24 mouse cellular contexts compared by ENCODE assay signal in the genomic region with DNA sequence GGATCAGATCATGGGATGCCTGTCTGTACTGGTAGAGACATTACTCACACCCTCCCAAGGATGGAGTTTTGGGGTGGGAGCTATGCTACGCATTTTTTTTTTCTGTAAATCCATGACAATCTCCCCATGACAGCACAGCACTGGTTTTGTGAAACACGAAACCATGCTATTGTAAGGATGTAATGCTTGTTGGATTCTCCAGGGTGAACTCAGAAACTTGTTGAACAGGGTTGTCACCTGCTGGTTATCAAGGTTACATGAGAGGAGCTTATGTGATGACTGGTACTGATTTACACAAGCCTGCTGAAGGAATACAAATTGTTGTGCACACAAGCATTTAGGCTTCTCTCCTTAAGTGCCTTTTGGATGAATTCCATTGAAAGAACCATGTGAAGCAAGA.
DNase-seq lines count a peak whose midpoint lies in the region; ATAC-seq and TF ChIP-seq lines count a peak whose summit lies in the region.
"Had no signal": no experiment of that assay in that cellular context is flagged by ENCODE, and none has a peak within 500 bp of the region (broad histone marks: within the 10 kb centered on the region; RNA-seq: fewer than 3 reads in every experiment).

No protein-coding gene starts in this region.

- no peaks in the 10 kb centered on the region for H3K9me3 ChIP-seq in kidney, embryonic 15.5 days (replicated peaks)
- no peaks in the 10 kb centered on the region for H3K9me3 ChIP-seq in embryonic facial prominence, embryonic 15.5 days (replicated peaks)
- no peaks in the 10 kb centered on the region for H3K9me3 ChIP-seq in intestine, postnatal 0 days (ENCODE audit: control insufficient read depth)
- H3K9me3 ChIP-seq: embryonic facial prominence, embryonic 12.5 days; forebrain, embryonic 10.5 days; forebrain, embryonic 12.5 days had no signal

- no peak overlapping the region for H3K9ac ChIP-seq in kidney, embryonic 15.5 days
- no peak overlapping the region for H3K9ac ChIP-seq in embryonic facial prominence, embryonic 15.5 days
- H3K9ac ChIP-seq in intestine, postnatal 0 days (ENCODE audit: low read depth, low read length), result no peak overlapping the region
- H3K9ac ChIP-seq: embryonic facial prominence, embryonic 12.5 days; forebrain, embryonic 12.5 days had no signal

- no peak overlapping the region for H3K4me3 ChIP-seq in kidney, embryonic 15.5 days (replicated peaks)
- no peak overlapping the region for H3K4me3 ChIP-seq in embryonic facial prominence, embryonic 15.5 days (replicated peaks)
- H3K4me3 ChIP-seq in intestine, postnatal 0 days (ENCODE audit: low read depth, low read length), result no peak overlapping the region
- H3K4me3 ChIP-seq: embryonic facial prominence, embryonic 12.5 days; erythroblast, embryonic 14.5 days; forebrain, embryonic 10.5 days; forebrain, embryonic 12.5 days had no signal

- peak overlapping the region; percentile 13; the same call in 1 of the 2 replicates for H3K27ac ChIP-seq in kidney, embryonic 15.5 days
- H3K27ac ChIP-seq in embryonic facial prominence, embryonic 15.5 days (replicated peaks), result peak overlapping the region; percentile 45; the same call in 1 of the 2 replicates
- H3K27ac ChIP-seq in intestine, postnatal 0 days (ENCODE audit: low read depth, low read length), result no peak overlapping the region
- H3K27ac ChIP-seq: forebrain, embryonic 10.5 days; forebrain, embryonic 12.5 days had no signal

- H3K27me3 ChIP-seq in kidney, embryonic 15.5 days, result no peaks in the 10 kb centered on the region
- H3K27me3 ChIP-seq in embryonic facial prominence, embryonic 15.5 days, result no peaks in the 10 kb centered on the region
- H3K27me3 ChIP-seq in intestine, postnatal 0 days (replicated peaks; ENCODE audit: control insufficient read depth, insufficient read depth, low read length), result no peaks in the 10 kb centered on the region
- H3K27me3 ChIP-seq: embryonic facial prominence, embryonic 12.5 days; forebrain, embryonic 12.5 days; Patski had no signal

- H3K36me3 ChIP-seq in kidney, embryonic 15.5 days, result no peaks in the 10 kb centered on the region
- no peaks in the 10 kb centered on the region for H3K36me3 ChIP-seq in embryonic facial prominence, embryonic 15.5 days
- no peaks in the 10 kb centered on the region for H3K36me3 ChIP-seq in intestine, postnatal 0 days (ENCODE audit: control insufficient read depth, insufficient read depth)
- H3K36me3 ChIP-seq: embryonic facial prominence, embryonic 12.5 days; forebrain, embryonic 10.5 days; forebrain, embryonic 12.5 days had no signal

- no peak for TF ChIP-seq CTCF in intestine, postnatal 0 days (IDR thresholded peaks at IDR 0.05; ENCODE audit: low read depth)

- H3K4me1 ChIP-seq in kidney, embryonic 15.5 days, result peaks cover 8% of the 10 kb centered on the region
- H3K4me1 ChIP-seq in embryonic facial prominence, embryonic 15.5 days, result peaks cover 12% of the 10 kb centered on the region
- no peaks in the 10 kb centered on the region for H3K4me1 ChIP-seq in intestine, postnatal 0 days (replicated peaks; ENCODE audit: control insufficient read depth, insufficient read depth, low read length)

- no peak for DNase-seq in kidney, adult 8-10 months
- DNase-seq in NIH3T3 (ENCODE audit: low read depth), result peak; percentile 28
- peak; percentile 6 for DNase-seq in R1 (ENCODE audit: low read depth, low spot score)
- DNase-seq in layer of hippocampus, adult 18-20 months (ENCODE audit: low spot score in 2 of 2), result no peak
- DNase-seq: adrenal gland, adult 2 months; adrenal gland, postnatal 10 days; adrenal gland, postnatal 25 days; cerebellum, adult 11 months; cerebellum, adult 18-20 months; cerebellum, adult 8-10 months; cerebellum, adult 9-11 months; cerebellum, postnatal 14 days; cerebellum, postnatal 36 days; embryo, embryonic 11 days had no signal

- no peak overlapping the region for H3K4me2 ChIP-seq in kidney, embryonic 15.5 days
- H3K4me2 ChIP-seq in embryonic facial prominence, embryonic 15.5 days (replicated peaks), result no peak overlapping the region
- no peak overlapping the region for H3K4me2 ChIP-seq in intestine, postnatal 0 days (replicated peaks; ENCODE audit: low read depth)
- H3K4me2 ChIP-seq: embryonic facial prominence, embryonic 12.5 days; forebrain, embryonic 12.5 days had no signal

- no peak for ATAC-seq in kidney, embryonic 15.5 days (replicated peaks; ENCODE audit: low FRiP score)
- ATAC-seq in embryonic facial prominence, embryonic 15.5 days (ENCODE audit: insufficient number of reproducible peaks, low FRiP score, low TSS enrichment, low read depth), result no peak
- no peak for ATAC-seq in intestine, postnatal 0 days
- ATAC-seq: forebrain, embryonic 14.5 days; forebrain, embryonic 16.5 days; Patski had no signal

- 69% methylated on average over 2 of the region's 2 CpGs for WGBS in kidney, embryonic 15.5 days
- 39% methylated on average over 2 of the region's 2 CpGs for WGBS in embryonic facial prominence, embryonic 15.5 days
- WGBS in intestine, postnatal 0 days, result 82% methylated on average over 2 of the region's 2 CpGs

Comparison
In these comparisons a context has a peak if more than half of its experiments do, and no peak if none do; other contexts are left out.
1. DNase-seq: peak in NIH3T3 (single experiment) and R1 (single experiment); none in kidney, adult 8-10 months (0 of 2) and layer of hippocampus, adult 18-20 months (0 of 2).